Mouse (Mus musculus): ENCODE measurements around the gene Gpsm3.
A peak's percentile ranks its signal among the peaks of the same experiment; 100 is the strongest.

The Gpsm3 gene

DNA sequence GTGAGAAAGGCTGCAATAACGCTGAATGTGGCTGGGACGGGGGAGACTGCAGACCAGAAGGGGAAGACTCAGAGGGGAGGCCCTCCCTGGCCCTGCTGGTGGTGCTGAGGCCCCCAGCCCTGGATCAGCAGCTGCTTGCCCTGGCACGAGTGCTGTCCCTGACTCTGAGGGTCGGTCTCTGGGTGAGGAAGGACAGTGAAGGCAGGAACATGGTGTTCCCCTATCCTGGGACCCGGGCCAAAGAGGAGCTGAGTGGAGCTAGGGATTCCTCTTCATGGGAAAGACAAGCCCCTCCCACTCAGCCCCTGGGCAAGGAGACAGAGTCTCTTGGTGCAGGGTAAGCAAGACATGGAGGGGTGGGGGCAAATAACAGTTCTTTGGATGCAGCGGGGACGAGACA lies 6.2 kb upstream of the Gpsm3 start:
- DNase-seq (ENCODE audit: low spot score): no peak

DNA sequence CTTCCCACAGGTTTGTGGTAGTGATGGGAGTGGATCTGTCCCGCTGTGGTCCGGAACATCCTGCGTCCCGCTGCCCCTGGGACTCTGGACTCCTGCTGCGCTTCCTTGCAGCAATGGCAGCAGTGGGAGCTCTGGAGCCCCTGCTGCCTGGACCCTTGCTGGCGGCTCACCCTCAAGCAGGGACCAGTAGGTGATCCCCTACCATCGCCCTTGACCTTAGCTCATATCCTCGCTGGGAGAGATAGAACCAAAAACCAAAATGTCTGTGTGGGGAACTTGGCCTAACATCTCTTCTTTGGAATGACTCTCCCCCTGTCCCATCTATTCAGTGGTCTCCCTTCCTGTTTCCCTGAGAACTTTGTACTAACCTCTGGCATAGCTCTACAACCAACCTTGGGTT lies 5.8 kb upstream of the Gpsm3 start:
- DNase-seq (ENCODE audit: low spot score): no peak

DNA sequence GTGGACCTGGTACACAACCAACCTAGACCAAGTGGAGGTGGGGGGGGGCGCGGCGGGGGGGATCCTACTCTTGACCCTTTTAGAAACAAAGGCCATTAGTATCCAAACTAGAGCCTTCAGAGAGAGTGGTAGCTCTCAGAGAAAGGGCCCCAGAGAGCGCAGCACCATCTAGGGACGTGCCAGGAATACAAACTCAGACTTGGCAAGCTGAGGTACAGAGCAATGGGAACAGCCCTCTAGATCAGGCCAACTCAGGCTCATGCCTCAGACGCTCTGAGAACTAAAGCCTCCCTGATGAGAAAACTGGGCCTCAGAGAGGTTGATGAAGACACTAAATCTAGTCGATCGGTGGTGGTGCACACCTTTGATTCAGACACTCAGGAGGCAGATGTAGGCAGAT lies 4.5 kb upstream of the Gpsm3 start:
- no peak for DNase-seq (ENCODE audit: low spot score)

DNA sequence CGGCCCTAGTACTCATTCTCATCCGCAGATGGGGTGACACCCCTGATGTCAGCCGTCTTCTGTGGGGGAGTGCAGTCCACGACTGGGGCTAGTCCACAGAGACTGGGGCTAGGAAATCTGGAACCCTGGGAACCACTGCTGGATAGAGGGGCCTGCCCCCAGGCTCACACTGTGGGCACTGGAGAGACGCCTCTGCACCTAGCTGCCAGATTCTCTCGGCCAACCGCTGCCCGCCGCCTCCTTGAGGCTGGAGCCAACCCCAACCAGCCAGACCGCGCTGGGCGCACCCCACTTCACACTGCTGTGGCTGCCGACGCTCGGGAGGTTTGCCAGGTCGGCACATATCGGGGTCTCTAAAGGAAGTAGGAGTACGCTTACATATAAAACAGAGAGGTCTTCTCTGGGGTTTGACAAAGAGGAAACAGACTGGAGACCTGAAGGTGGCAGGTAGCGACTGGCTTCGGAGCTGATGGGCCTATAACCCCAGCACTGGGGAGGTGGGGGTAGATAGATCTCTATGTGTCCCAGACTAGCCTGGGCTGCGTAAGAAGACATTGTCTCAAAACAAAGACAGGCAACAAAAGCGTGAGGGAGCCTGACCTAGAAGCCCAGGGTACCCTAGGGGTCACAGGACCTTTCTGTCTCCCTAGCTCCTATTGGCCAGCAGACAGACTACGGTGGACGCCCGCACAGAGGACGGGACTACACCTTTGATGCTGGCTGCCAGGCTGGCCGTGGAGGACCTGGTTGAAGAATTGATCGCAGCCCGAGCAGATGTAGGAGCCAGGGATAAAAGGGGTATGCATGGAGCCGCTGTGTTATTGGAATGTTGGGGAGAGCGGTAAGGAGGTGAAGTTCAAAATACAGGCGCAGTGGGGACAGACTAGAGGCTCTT lies 3.5 kb upstream of the Gpsm3 start:
- DNase-seq (ENCODE audit: low spot score): no peak

DNA sequence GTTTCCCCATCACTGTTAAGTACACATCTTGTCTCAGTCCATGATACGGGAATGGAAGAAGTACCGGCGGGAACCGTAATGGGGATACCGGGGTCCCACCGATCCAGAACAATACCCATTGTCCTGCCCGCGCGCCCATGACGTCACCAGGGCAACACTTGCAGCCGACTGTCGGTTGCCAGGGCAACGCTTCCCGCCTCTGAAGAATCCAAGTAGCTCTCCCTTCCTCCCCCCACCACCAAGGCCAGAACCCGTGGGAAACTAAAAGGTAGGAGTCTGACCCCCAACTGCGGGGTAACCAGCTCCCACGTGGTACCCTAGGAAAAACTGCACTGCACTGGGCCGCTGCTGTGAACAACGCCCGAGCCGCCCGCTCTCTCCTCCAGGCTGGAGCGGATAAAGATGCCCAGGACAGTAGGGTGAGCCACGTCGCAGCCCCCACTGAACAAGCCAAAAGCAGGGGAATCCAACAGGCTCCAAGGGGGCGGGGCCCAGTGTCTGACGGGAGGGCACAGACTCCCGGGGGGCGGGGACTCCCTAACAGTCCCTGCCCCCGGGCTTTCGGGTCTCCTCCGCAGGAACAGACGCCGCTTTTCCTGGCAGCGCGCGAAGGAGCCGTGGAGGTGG lies 2.7 kb upstream of the Gpsm3 start:
- DNase-seq (ENCODE audit: low spot score): peak; percentile 57

DNA sequence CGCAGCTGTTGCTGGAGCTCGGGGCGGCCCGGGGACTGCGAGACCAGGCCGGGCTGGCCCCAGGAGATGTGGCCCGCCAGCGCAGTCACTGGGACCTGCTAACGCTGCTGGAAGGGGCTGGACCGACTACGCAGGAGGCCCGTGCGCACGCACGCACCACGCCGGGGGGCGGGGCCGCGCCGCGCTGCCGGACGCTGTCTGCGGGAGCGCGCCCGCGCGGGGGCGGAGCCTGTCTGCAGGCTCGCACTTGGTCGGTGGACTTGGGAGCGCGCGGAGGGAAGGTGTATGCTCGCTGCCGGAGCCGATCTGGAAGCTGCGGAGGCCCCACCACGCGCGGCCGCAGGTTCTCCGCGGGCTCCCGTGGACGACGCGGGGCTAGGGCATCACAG lies 2.2 kb upstream of the Gpsm3 start:
- peak; percentile 76 for DNase-seq (ENCODE audit: low spot score)

DNA sequence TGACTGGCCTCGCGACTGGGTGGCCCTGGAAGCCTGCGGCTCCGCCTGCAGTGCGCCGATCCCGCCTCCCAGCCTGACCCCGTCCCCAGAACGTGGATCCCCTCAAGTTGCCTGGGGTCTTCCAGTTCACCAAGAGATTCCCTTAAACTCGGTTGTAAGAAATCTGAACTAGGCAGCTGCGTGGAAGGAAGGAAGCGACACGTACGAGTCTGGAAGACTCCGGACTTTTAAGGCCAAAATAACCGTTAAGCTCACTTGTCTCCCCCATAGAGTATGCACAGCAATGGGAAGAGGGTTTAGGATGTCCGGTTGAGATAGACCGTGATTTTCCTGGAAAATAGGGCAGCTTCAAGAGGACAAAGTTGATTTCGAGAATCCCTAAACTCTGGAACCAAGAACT lies 1.8 kb upstream of the Gpsm3 start:
- DNase-seq (ENCODE audit: low spot score): no peak

DNA sequence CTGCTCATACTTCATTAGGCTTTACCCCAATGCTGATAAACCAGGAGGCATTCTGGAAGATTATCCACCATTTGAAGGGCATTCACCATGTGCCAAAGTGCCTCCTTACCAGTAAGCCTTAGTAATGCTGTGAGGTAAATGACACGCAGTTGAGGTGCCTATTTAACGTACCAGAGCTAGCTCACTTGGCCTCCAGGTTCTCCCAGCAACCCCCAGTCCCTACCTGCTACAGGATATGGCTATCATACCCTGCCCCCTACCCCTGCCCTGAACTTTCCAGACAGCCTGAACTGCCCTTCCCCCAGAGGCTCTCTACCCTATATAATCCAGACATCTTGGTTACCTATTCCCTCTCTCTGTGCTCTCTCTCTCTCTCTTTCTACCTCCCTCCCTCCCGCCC lies 839 bp upstream of the Gpsm3 start:
- DNase-seq (ENCODE audit: low spot score): no peak

DNA sequence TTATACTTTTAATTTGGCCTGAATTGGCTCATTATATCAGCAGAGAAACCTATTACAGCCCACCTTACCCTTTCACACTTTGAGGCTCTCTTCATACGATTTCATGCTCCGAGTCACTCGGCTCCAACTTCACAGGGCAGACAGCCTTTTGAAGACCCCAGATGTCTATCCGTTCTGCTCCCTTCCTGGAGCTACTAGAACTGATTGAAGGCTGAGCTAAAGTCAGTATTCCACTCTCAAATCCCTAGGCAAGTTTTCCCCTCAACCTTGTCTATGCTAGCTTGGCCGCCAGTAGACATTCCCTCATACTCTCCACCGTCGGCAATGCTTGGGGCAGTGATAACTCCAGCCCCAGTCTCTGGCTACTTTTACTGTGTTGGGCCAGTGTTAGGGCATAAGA lies 400 bp upstream of the Gpsm3 start:
- no peak for DNase-seq (ENCODE audit: low spot score)

DNA sequence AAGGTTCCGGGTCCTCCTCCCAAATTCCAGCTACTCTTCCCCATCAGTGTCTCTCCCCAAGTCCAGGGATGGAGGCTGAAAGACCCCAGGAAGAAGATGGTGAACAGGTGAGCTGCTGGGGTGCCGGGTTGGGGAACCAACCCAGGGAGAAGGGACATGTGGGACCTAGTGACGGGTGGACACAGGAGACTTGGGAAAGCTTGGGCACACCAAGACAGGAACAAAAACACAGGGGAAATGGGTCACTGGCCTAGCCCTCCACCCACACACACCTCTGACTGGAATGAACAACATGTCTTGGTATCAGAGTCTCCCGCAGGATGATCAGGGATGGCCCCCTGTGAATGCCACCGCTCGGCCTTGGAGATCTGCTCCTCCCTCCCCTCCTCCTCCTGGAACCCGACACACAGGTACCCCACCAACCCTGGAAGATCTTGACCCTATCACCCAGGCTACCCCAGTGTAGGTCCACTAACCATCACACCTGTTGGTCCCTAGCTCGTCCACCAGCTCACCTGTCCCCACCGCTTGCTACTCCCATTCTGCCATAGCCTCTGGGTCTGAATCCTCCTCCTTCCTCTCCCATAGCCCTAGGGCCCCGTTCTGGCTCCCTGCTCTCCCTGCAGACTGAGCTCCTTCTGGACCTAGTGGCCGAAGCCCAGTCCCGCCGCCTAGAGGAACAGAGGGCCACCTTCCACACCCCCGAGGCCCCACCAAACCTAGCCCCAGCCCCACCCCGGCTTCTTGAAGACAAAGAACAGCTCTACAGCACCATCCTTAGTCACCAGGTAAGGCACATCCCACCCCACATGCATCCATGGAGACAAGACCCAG lies 765 bp downstream of the Gpsm3 start:
- DNase-seq (ENCODE audit: low spot score): no peak

DNA sequence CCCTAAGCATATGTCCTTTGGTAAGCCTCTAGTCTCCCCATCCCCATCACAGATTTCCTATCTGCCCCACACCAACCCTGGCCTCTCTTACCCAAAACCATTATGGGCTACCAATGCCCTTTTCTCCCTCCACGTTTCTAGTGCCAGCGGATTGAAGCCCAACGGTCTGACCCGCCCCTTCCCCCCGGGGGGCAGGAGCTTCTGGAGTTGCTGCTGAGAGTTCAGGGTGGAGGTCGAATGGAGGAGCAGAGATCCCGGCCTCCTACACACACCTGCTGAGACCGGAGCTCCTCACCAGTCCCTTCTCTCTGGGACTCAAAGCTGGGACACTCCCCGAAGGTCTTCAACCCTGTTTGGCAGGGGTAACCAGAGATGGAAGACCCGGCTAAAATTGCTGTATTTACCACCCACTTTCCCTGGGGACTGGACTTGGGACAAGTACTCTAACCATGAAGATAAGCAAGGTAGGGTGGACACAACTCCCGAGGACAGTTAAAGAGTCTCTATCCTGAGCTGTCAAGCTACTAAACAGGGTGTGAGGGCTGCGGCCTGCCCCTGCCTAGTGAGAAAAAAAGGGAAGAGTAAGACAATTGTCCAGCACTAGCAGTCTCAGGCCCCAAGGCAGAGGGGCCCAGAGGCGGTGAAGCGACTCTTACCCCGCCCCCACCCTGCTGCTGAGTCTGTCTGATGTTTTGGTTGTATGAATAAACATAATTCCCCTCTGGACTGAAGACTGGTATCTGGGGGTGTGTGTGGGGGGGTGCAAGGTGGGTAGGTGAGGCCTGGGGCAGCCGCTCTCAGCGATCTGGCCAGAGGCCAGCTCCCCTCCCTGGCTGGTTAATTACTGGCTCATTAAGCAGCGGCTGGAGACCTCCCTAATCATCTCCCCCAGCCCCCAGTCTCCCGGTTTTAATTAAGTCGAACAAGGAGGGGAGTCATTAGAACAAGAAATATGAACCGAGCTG lies 1.7 kb downstream of the Gpsm3 start, which contains the start of gene Pbx2:
Gene Pbx2 (plus strand): TSS at position 238 of the 965 bp plus-strand sequence.
- DNase-seq (ENCODE audit: low spot score): no peak

DNA sequence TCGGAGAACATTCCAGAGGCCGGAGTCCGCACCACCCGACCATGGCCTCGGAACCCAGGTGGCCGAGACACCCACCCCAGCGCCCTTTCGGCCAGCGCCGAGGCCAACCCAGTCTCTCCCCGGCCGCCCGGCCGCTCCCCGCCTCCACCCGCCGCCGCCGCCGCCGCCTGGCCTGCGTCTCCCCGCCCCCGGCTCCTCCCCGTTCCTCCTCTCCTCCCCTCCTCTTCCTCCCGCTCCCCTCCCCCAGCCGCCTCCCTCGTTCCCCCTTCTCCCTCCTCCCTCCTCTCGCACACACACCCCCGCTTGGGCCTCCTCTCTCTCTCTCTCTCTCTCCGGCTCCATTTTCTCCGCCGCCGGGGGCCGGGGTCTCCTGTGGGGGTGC lies 2.4 kb downstream of the Gpsm3 start:
- peak; percentile 84 for DNase-seq (ENCODE audit: low spot score)

DNA sequence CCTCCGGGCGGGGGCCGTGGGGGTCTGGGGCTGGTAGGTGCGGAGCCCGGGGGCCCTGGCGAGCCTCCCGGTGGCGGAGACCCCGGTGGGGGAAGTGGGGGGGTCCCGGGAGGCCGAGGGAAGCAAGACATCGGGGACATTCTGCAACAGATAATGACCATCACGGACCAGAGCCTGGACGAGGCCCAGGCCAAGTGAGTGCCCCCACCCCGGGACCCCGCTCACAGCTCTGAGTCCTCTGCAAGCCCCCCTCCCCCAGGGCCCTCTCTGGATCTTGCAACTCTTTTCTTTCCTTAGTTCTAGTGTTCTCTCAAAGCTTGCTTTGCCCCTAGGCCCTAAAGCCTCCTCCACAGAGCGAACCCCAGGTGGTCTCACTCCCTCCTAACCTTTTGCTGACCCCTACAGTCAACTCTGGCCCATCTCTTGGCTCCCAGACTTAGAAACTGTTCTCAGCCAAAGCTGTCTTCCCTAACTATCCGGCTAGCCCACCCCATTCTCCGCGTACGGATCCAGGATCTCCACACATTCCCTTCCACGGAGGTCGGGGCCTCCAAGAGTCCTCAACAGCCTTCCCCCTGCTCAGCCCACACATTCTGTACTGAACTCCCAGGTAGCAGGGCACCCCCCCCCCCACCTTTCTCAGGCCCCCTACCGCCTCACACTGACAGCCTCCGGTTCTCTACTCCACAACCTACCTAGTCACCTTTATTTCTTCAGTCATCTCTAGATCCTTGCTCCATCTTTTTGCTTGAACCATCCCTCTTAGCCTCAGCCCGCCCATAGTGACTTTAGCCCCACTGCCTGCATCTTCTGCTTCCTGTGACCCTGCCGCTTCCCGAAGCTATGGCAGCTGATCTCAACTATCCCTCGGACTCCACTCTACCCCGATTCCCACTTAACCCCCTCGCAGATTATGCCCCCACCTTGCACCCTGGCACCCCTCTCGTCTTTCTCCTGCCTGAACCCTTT lies 3.3 kb downstream of the Gpsm3 start:
- no peak for DNase-seq (ENCODE audit: low spot score)

DNA sequence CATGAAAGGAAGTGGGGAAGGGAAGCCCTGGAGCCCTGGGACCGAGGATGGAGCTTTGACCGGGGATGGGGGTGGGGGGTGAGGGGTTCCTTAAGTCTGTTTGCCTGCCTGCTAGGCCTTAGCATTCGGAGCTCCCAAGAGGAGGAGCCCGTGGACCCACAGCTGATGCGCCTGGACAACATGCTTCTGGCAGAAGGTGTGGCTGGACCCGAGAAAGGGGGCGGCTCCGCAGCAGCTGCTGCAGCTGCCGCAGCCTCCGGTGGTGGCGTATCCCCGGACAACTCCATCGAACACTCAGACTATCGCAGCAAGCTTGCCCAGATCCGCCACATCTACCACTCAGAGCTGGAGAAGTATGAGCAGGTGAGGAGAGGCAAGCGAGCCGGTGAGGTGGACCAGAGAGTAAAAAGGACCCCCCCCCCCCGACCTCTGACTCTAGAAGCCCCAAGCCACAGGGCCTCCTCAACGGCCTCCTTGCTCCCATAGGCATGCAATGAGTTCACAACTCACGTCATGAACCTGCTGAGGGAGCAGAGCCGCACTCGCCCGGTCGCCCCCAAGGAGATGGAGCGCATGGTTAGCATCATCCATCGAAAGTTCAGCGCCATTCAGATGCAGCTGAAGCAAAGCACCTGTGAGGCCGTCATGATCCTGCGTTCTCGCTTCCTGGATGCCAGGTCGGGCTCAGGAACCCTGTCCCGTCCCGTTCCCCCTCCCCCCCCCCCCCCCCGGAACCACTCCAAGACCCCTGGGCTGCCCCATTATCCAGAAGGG lies 4.3 kb downstream of the Gpsm3 start:
- no peak for DNase-seq (ENCODE audit: low spot score)

DNA sequence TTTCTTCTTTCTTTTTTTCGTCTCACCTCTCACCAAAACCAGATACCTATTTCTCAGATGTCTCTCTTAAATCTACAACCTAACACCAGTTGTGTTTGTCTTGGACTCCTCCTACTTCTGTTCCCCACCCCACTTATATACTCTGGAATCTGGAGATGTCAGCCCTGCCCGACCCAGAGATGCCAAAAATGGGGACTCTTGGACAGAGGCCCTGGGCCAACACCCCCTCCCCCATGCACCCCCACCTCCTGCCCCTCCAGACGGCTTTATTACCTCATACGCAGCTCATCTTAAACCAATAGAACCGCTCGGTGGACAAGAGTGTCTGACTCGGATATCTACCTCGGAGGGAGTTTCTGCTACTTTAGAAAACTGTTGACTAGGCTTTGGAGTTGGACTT lies 6.5 kb downstream of the Gpsm3 start:
- no peak for DNase-seq (ENCODE audit: low spot score)

DNA sequence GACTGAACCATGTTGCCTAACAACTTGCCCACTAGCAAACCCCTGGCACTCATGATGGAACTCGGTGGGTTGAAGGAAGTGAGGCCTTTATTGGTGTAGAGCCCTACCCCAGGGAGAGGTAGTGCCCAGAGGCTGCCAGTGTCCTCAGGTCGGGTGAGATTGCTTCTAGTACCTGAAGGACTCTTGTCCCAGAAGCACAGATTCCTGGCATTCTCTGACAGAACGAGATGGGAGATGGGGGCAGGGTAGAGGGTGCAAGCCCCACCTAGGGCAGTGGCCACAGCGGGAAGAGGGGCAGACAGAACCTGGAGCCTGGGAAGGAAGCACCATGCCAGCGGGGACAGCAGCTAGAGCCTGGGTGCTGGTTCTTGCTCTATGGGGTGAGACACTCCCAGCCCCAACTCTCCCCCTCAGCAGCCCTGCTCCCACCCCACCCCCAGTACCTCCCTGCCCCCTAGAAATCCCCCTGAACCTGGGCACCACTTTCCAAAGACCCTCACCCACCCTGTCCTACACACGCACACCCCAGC lies 8.0 kb downstream of the Gpsm3 start, which contains the start of gene Ager:
Gene Ager (plus strand): TSS at position 297 of the 530 bp plus-strand sequence.
- DNase-seq (ENCODE audit: low spot score): no peak

DNA sequence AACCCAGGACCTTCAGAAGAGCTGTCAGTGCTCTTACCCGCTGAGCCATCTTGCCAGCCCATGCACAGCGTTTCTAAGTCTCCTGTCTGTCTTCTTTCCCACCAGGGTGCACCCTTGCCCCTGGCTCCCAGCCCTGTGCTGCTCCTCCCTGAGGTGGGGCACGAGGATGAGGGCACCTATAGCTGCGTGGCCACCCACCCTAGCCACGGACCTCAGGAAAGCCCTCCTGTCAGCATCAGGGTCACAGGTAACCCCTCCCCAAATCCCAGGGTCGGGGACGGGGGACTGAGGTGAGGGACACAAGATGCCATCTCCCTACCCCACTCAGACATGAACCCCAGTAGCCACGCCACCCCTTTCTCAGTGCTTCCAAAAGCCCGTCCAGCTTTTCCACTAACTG lies 10.3 kb downstream of the Gpsm3 start:
- DNase-seq (ENCODE audit: low spot score): no peak

DNA sequence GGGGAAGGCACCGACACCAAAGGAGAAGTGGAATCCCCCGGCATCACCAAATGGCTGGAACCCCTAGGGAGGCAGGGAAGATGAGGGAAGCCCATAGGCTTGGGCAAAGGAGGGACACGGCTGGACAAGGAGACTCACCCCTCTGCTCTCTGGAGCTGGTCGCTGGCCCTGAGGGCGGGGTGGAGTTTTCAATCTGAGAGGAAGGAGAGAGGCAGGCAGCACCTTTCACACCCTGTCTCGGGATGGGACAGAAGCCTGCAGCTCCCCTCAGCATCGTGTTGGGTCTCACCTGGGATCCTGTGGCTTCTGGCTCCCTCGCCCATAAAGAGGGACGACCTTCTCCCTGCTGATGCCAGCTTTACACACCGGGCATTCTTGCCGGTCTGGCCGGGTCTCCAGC lies 12.2 kb downstream of the Gpsm3 start:
- no peak for DNase-seq (ENCODE audit: low spot score)

DNA sequence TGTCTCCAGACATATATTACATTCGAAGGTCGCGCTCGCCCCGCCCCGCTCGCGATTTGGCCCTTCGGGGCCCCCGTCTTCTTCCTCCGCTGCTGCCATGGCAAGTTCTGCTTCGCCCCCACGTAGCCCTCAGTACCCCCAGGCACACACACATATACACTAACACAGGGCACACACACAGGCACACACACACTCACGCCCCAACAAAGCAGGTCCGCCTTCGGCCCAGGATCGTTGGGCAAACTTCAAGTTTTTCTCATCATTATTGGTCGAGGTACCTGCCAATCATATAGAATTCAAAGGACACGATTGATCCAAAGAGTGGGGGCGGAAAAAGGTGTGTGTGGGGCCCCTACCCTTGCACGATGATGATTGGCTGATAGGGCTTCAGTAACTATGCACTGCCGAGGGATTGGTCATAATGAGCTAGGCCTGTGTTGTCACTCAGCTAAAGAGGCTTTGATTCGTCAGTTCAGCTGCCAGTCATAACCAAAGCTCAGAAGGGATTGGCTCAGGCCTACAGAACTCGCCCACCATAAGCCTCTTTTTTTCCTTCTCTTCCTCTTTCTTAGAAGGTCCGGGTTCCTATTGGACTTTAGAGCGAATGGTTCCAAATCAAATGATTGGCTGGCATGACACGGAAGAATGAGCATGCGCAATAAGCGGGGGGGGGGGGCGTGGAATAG lies 13.9 kb downstream of the Gpsm3 start, which contains the start of gene Rnf5:
Gene Rnf5 (minus strand): TSS at position 316 of the 686 bp plus-strand sequence.
- DNase-seq (ENCODE audit: low spot score): peak; percentile 93

Measured in urinary bladder, postnatal 10 days (tissue).